Mouse (Mus musculus) neural tube, embryonic 12.5 days (tissue): ENCODE results near the gene Sox14. TPM values are rescaled to one million over a fixed set of nuclear protein-coding genes. Genes with fewer than 3 reads are reported as not detected.

Source experiments
- ATAC-seq: fragments of 200-750 bp; cut with Nextera tagmentation; 2 replicates; pipeline ENCODE4 v1.8.0; 2017; ENCODE audit warnings: low read depth, mild to moderate bottlenecking, moderate TSS enrichment, moderate library complexity; ENCODE audit not compliant: low FRiP score
- H3K27ac ChIP-seq: fragments of 300-500 bp; sonication (generic); 2 replicates; pipeline ENCODE4 v1.5.1; 2016
- H3K27me3 ChIP-seq: fragments of 300-500 bp; sonication (generic); replicated peaks from 2 replicates; pipeline ENCODE4 v1.6.1; 2016; ENCODE audit warnings: mild to moderate bottlenecking
- H3K36me3 ChIP-seq: fragments of 300-500 bp; sonication (generic); 2 replicates; pipeline ENCODE4 v1.6.1; 2016; ENCODE audit warnings: mild to moderate bottlenecking
- H3K4me1 ChIP-seq: fragments of 300-500 bp; sonication (generic); 2 replicates; pipeline ENCODE4 v1.6.1; 2016
- H3K4me2 ChIP-seq: fragments of 300-500 bp; sonication (generic); replicated peaks from 2 replicates; pipeline ENCODE4 v1.6.1; 2016; ENCODE audit warnings: mild to moderate bottlenecking
- H3K4me3 ChIP-seq: fragments of 300-500 bp; sonication (generic); 2 replicates; pipeline ENCODE4 v1.5.1; 2016
- H3K9ac ChIP-seq: fragments of 300-500 bp; sonication (generic); 2 replicates; pipeline ENCODE4 v1.6.1; 2016; ENCODE audit warnings: mild to moderate bottlenecking
- H3K9me3 ChIP-seq: fragments of 300-500 bp; sonication (generic); 2 replicates; pipeline ENCODE4 v1.6.1; 2016; ENCODE audit warnings: mild to moderate bottlenecking
- WGBS: fragments of 180-500 bp; shearing (Covaris S2); methylation state at CpG from one replicate; pipeline ENCODE4 v1.1.7; 2016; 5-methylcytosine and 5-hydroxymethylcytosine counted together
- polyA plus RNA-seq: library from polyadenylated mRNA; unstranded; fragments of >200 nt; fragmentation: Nextera tagmentation; extraction: Ambion mirVana; gene quantifications from 2 replicates; pipeline ENCODE4 v1.2.1, GENCODE M21; 2016

Gene Sox14
- polyA plus RNA-seq, 1 experiment from 2014 or later = 7.4 TPM

GRCm38 (mm10) chr9:99870780-99871555, 5.0 kb downstream of the Sox14 start:
- ATAC-seq = no peak
- Histone ChIP-seq H3K9ac (no peak overlapping the region), H3K4me1 (peaks cover 42% of the 10 kb centered on the region), H3K27ac (no peak overlapping the region), H3K4me3 (0 out of 2 replicates have a peak overlapping the region, but pooled peaks have one; percentile 9), H3K4me2 (peak overlapping the region; percentile 43), H3K9me3 (no peaks in the 10 kb centered on the region), H3K36me3 (no peaks in the 10 kb centered on the region), H3K27me3 (peaks cover 96% of the 10 kb centered on the region)
- WGBS = 1% methylated on average over 37 of the region's 37 CpGs

GRCm38 (mm10) chr9:99869936-99870779, 5.8 kb downstream of the Sox14 start:
- Histone ChIP-seq H3K27ac (no peak overlapping the region), H3K9ac (0 out of 2 replicates have a peak overlapping the region, but pooled peaks have one; percentile 17), H3K9me3 (no peaks in the 10 kb centered on the region), H3K4me2 (0 out of 2 replicates have a peak overlapping the region, but pooled peaks have one; percentile 12), H3K4me1 (peaks cover 34% of the 10 kb centered on the region), H3K4me3 (no peak overlapping the region), H3K36me3 (no peaks in the 10 kb centered on the region), H3K27me3 (peaks cover 95% of the 10 kb centered on the region)
- WGBS = under 1% methylated on average over 34 of the region's 34 CpGs
- no peak for ATAC-seq

- no peaks in the 10 kb centered on the region for H3K9me3 ChIP-seq
- peaks cover 33% of the 10 kb centered on the region for H3K4me1 ChIP-seq
- H3K36me3 ChIP-seq = no peaks in the 10 kb centered on the region
- H3K27ac ChIP-seq = no peak overlapping the region
- peak overlapping the region; percentile 49 for H3K4me2 ChIP-seq
- H3K9ac ChIP-seq = 0 out of 2 replicates have a peak overlapping the region, but pooled peaks have one; percentile 17
- 0 out of 2 replicates have a peak, but pooled peaks have one; percentile 48 for ATAC-seq
- peaks cover 94% of the 10 kb centered on the region for H3K27me3 ChIP-seq
- WGBS = under 1% methylated on average over 29 of the region's 29 CpGs
- H3K4me3 ChIP-seq = peak overlapping the region; percentile 11; the same call in 1 of the 2 replicates
Measured at GRCm38 (mm10) chr9:99869275-99869674, 6.7 kb downstream of the Sox14 start.

- Histone ChIP-seq H3K27me3 (peaks cover 93% of the 10 kb centered on the region), H3K4me2 (peak overlapping the region; percentile 49), H3K4me3 (peak overlapping the region; percentile 12; the same call in 1 of the 2 replicates), H3K36me3 (no peaks in the 10 kb centered on the region), H3K27ac (no peak overlapping the region), H3K9me3 (no peaks in the 10 kb centered on the region), H3K9ac (peak overlapping the region; percentile 30; the same call in 1 of the 2 replicates), H3K4me1 (peaks cover 33% of the 10 kb centered on the region)
- ATAC-seq = no peak
- under 1% methylated on average over 26 of the region's 26 CpGs for WGBS
Measured at GRCm38 (mm10) chr9:99868606-99869005, 7.4 kb downstream of the Sox14 start.

- no peaks in the 10 kb centered on the region for H3K9me3 ChIP-seq
- H3K27me3 ChIP-seq = peaks cover 87% of the 10 kb centered on the region
- no peak overlapping the region for H3K4me3 ChIP-seq
- no peak overlapping the region for H3K4me2 ChIP-seq
- no peak overlapping the region for H3K9ac ChIP-seq
- no peak for ATAC-seq
- H3K4me1 ChIP-seq = peaks cover 33% of the 10 kb centered on the region
- H3K27ac ChIP-seq = no peak overlapping the region
- WGBS = under 1% methylated on average over 11 of the region's 11 CpGs
- no peaks in the 10 kb centered on the region for H3K36me3 ChIP-seq
Measured at GRCm38 (mm10) chr9:99868054-99868453, 7.9 kb downstream of the Sox14 start.

- H3K27me3 ChIP-seq = peaks cover 39% of the 10 kb centered on the region
- WGBS = 87% methylated on average over 9 of the region's 9 CpGs
- H3K4me3 ChIP-seq = no peak overlapping the region
- no peak overlapping the region for H3K27ac ChIP-seq
- no peaks in the 10 kb centered on the region for H3K9me3 ChIP-seq
- no peak overlapping the region for H3K9ac ChIP-seq
- H3K4me1 ChIP-seq = no peaks in the 10 kb centered on the region
- H3K36me3 ChIP-seq = no peaks in the 10 kb centered on the region
- H3K4me2 ChIP-seq = no peak overlapping the region
- ATAC-seq = no peak
Measured at GRCm38 (mm10) chr9:99862936-99863335, 13.0 kb downstream of the Sox14 start.

GRCm38 (mm10) chr9:99854486-99854885, 21.5 kb downstream of the Sox14 start:
- Histone ChIP-seq H3K36me3 (no peaks in the 10 kb centered on the region), H3K4me2 (no peak overlapping the region), H3K9ac (no peak overlapping the region), H3K4me3 (no peak overlapping the region), H3K27me3 (0 out of 2 replicates have a peak, but pooled peaks cover 3% of the 10 kb centered on the region), H3K27ac (no peak overlapping the region), H3K9me3 (no peaks in the 10 kb centered on the region), H3K4me1 (no peaks in the 10 kb centered on the region)
- ATAC-seq = no peak
- 92% methylated on average over 2 of the region's 2 CpGs for WGBS

- Histone ChIP-seq H3K4me1 (no peaks in the 10 kb centered on the region), H3K27ac (no peak overlapping the region), H3K9me3 (no peaks in the 10 kb centered on the region), H3K36me3 (no peaks in the 10 kb centered on the region), H3K27me3 (0 out of 2 replicates have a peak, but pooled peaks cover 3% of the 10 kb centered on the region), H3K4me2 (no peak overlapping the region), H3K4me3 (no peak overlapping the region), H3K9ac (no peak overlapping the region)
- no peak for ATAC-seq
- 56% methylated on average over 11 of the region's 11 CpGs for WGBS
Measured at GRCm38 (mm10) chr9:99853356-99853755, 22.6 kb downstream of the Sox14 start.

GRCm38 (mm10) chr9:99850354-99850753, 25.6 kb downstream of the Sox14 start:
- Histone ChIP-seq H3K4me3 (no peak overlapping the region), H3K9ac (no peak overlapping the region), H3K9me3 (no peaks in the 10 kb centered on the region), H3K36me3 (no peaks in the 10 kb centered on the region), H3K4me2 (no peak overlapping the region), H3K27me3 (no peaks in the 10 kb centered on the region), H3K4me1 (no peaks in the 10 kb centered on the region), H3K27ac (no peak overlapping the region)
- ATAC-seq = no peak
- 69% methylated on average over 7 of the region's 7 CpGs for WGBS

- no peak overlapping the region for H3K27ac ChIP-seq
- no peak overlapping the region for H3K4me2 ChIP-seq
- 44% methylated on average over 8 of the region's 8 CpGs for WGBS
- no peaks in the 10 kb centered on the region for H3K36me3 ChIP-seq
- ATAC-seq = no peak
- no peak overlapping the region for H3K9ac ChIP-seq
- H3K4me3 ChIP-seq = no peak overlapping the region
- H3K4me1 ChIP-seq = no peaks in the 10 kb centered on the region
- no peaks in the 10 kb centered on the region for H3K9me3 ChIP-seq
- H3K27me3 ChIP-seq = no peaks in the 10 kb centered on the region
Measured at GRCm38 (mm10) chr9:99848327-99848726, 27.6 kb downstream of the Sox14 start.

GRCm38 (mm10) chr9:99846820-99847219, 29.1 kb downstream of the Sox14 start:
- Histone ChIP-seq H3K27me3 (no peaks in the 10 kb centered on the region), H3K9ac (no peak overlapping the region), H3K4me2 (no peak overlapping the region), H3K36me3 (no peaks in the 10 kb centered on the region), H3K9me3 (no peaks in the 10 kb centered on the region), H3K27ac (no peak overlapping the region), H3K4me3 (no peak overlapping the region), H3K4me1 (no peaks in the 10 kb centered on the region)
- 3% methylated on average over 4 of the region's 4 CpGs for WGBS
- ATAC-seq = no peak

GRCm38 (mm10) chr9:99839367-99839766, 36.6 kb downstream of the Sox14 start:
- H3K9me3 ChIP-seq = no peaks in the 10 kb centered on the region
- no peak overlapping the region for H3K27ac ChIP-seq
- H3K4me2 ChIP-seq = no peak overlapping the region
- WGBS = 90% methylated on average over 3 of the region's 3 CpGs
- ATAC-seq = no peak
- no peaks in the 10 kb centered on the region for H3K36me3 ChIP-seq
- peaks cover 10% of the 10 kb centered on the region; the same call in 1 of the 2 replicates for H3K4me1 ChIP-seq
- H3K4me3 ChIP-seq = no peak overlapping the region
- no peaks in the 10 kb centered on the region for H3K27me3 ChIP-seq
- H3K9ac ChIP-seq = no peak overlapping the region
